Mouse (Mus musculus) heart, postnatal 25 days (tissue): ENCODE results near the gene Fam184b. TPM values are rescaled to one million over a fixed set of nuclear protein-coding genes. Genes with fewer than 3 reads are reported as not detected.
"Not testable (repeated sequence)": the region's sequence is repeated elsewhere in the genome, so short reads cannot be mapped to it uniquely, and the experiment has no call there.

Experiments used
- DNase-seq: peaks from one replicate; pipeline ENCODE4 v3.0.0; 2022; ENCODE audit warnings: low spot score
- intact Hi-C: fragments of 180-260 bp; cut with DNase I; formaldehyde crosslinking; loops from one replicate; pipeline ENCODE4 v1.15.1; 2025
- total RNA-seq, 2 experiments: library from RNA; stranded (reverse); gene quantifications; 2 replicates each; pipeline ENCODE4 v1.2.3; 2021

Gene Fam184b
- under 1 TPM in 1 of 2 experiments, not detected in 1; 0.08 TPM for total RNA-seq

GRCm38 (mm10) chr5:45638806-45639714, at the start of gene Fam184b:
TSS of gene Fam184b (minus strand) at chr5:45639614.
- no peak for DNase-seq
- intact Hi-C loops, result no loop called here

GRCm38 (mm10) chr5:45689152-45689551, 49.7 kb upstream of the Fam184b start:
- no peak for DNase-seq
- intact Hi-C loops, result no loop called here

GRCm38 (mm10) chr5:45686223-45686622, 46.8 kb upstream of the Fam184b start:
- intact Hi-C loops, result no loop called here
- no peak for DNase-seq

GRCm38 (mm10) chr5:45685243-45685642, 45.8 kb upstream of the Fam184b start:
- intact Hi-C loops, result no loop called here
- no peak for DNase-seq

GRCm38 (mm10) chr5:45683388-45683787, 44.0 kb upstream of the Fam184b start:
- intact Hi-C loops, result no loop called here
- DNase-seq, result no peak

GRCm38 (mm10) chr5:45679955-45680354, 40.5 kb upstream of the Fam184b start:
- no peak for DNase-seq
- intact Hi-C loops, result loop anchor here (10.0 kb wide), 2 partner anchors 175 to 1895 kb away; partner anchors contain the start of gene Lcorl

- DNase-seq, result no peak
- intact Hi-C loops, result loop anchor here (10.0 kb wide), 2 partner anchors 177 to 1893 kb away; partner anchors contain the start of gene Lcorl
Measured at GRCm38 (mm10) chr5:45677639-45678038, 38.2 kb upstream of the Fam184b start.

- intact Hi-C loops, result loop anchor here (10.0 kb wide), 2 partner anchors 180 to 1890 kb away; partner anchors contain the start of gene Lcorl
- DNase-seq, result no peak
Measured at GRCm38 (mm10) chr5:45675032-45675431, 35.6 kb upstream of the Fam184b start.

GRCm38 (mm10) chr5:45670894-45671494, 31.6 kb upstream of the Fam184b start:
- intact Hi-C loops, result loop anchor here (10.0 kb wide), 2 partner anchors 184 to 1886 kb away; partner anchors contain the start of gene Lcorl
- no peak for DNase-seq

- intact Hi-C loops, result loop anchor here (10.0 kb wide), 2 partner anchors 185 to 1885 kb away; partner anchors contain the start of gene Lcorl
- no peak for DNase-seq
Measured at GRCm38 (mm10) chr5:45670280-45670670, 30.9 kb upstream of the Fam184b start.

GRCm38 (mm10) chr5:45669598-45670279, 30.3 kb upstream of the Fam184b start, which contains the start of gene Ncapg:
TSS of gene Ncapg (plus strand) at chr5:45669919.
- intact Hi-C loops, result loop anchor here (5.0 to 10.0 kb wide), 3 partner anchors 177 to 1885 kb away; partner anchors contain the start of genes Lap3 and Lcorl
- peak; percentile 96 for DNase-seq

GRCm38 (mm10) chr5:45669234-45669597, 29.8 kb upstream of the Fam184b start:
- intact Hi-C loops, result loop anchor here (5.0 kb wide), 1 partner anchor 177 kb away; the partner anchor contains the start of gene Lap3
- no peak for DNase-seq

- no peak for DNase-seq
Measured at GRCm38 (mm10) chr5:45668831-45669230, 29.4 kb upstream of the Fam184b start.

GRCm38 (mm10) chr5:45668324-45668723, 28.9 kb upstream of the Fam184b start:
- intact Hi-C loops, result loop anchor here (1.0 to 5.0 kb wide), 3 partner anchors 133 to 194 kb away; partner anchors contain the start of gene Lap3
- no peak for DNase-seq

More at GRCm38 (mm10) chr5:45668831-45669230, 29.4 kb upstream of the Fam184b start:
- intact Hi-C loops, result loop anchor here (1.0 to 5.0 kb wide), 3 partner anchors 134 to 195 kb away; partner anchors contain the start of gene Lap3

GRCm38 (mm10) chr5:45658406-45658805, 19.0 kb upstream of the Fam184b start:
- intact Hi-C loops, result not testable (repeated sequence)

GRCm38 (mm10) chr5:45651026-45651703, 11.8 kb upstream of the Fam184b start:
- intact Hi-C loops, result no loop called here

More at GRCm38 (mm10) chr5:45658406-45658805, 19.0 kb upstream of the Fam184b start:
- DNase-seq, result not testable (repeated sequence)

GRCm38 (mm10) chr5:45639715-45640092, 290 bp upstream of the Fam184b start:
- intact Hi-C loops, result no loop called here
- DNase-seq, result no peak

More at GRCm38 (mm10) chr5:45651026-45651703, 11.8 kb upstream of the Fam184b start:
- DNase-seq, result no peak

- DNase-seq, result no peak
- intact Hi-C loops, result no loop called here
Measured at GRCm38 (mm10) chr5:45638378-45638777, 1.0 kb downstream of the Fam184b start.

- no peak for DNase-seq
- intact Hi-C loops, result no loop called here
Measured at GRCm38 (mm10) chr5:45629470-45629869, 9.9 kb downstream of the Fam184b start.
